In the genomic region with DNA sequence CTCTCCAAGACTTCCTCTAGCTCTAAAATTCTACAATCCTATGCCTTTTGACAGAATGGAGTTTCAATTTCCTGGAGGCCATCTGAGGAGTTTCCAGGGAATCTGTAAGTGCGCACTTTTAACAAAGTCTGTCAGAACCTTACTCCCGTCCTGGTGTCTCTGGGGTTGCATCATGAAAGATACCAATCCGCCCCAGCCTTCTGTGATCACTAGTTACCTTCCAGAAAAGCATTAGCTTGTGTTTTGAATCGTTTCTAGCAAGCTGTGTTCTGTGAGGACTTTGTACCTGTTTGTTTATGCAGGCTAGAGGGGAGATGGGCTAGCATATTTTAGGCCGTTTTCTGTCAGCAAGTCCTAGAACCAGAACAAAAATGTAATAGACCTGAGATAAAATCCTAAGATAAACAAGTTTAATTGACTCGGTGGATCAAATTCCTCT, we compare ENCODE assay signal across 8 mouse cellular contexts. TPM values are rescaled to one million over a fixed set of nuclear protein-coding genes. Genes with fewer than 3 reads are reported as not detected.
DNase-seq lines count a peak whose midpoint lies in the region; ATAC-seq and TF ChIP-seq lines count a peak whose summit lies in the region.

No protein-coding gene starts in this region.

- no peak for ATAC-seq in embryonic facial prominence, embryonic 14.5 days (ENCODE audit: low read depth)
- no peak for ATAC-seq in intestine, postnatal 0 days
- no peak for ATAC-seq in neural tube, embryonic 15.5 days (ENCODE audit: low FRiP score)

- H3K4me3 ChIP-seq in left cerebral cortex, adult 2 months = peak overlapping the region; percentile 64
- peak overlapping the region; percentile 49 for H3K4me3 ChIP-seq in embryonic facial prominence, embryonic 14.5 days (ENCODE audit: low read depth, low read length)
- H3K4me3 ChIP-seq in intestine, postnatal 0 days (ENCODE audit: low read depth, low read length) = peak overlapping the region; percentile 79
- H3K4me3 ChIP-seq in neural tube, embryonic 15.5 days (replicated peaks) = peak overlapping the region; percentile 65

- TF ChIP-seq CTCF in left cerebral cortex, adult 2 months (IDR thresholded peaks at IDR 0.05) = no peak
- TF ChIP-seq CTCF in intestine, postnatal 0 days (IDR thresholded peaks at IDR 0.05; ENCODE audit: low read depth) = no peak

- H3K36me3 ChIP-seq in embryonic facial prominence, embryonic 14.5 days (ENCODE audit: control insufficient read depth, insufficient read depth, low read length) = peaks cover 7% of the 10 kb centered on the region
- H3K36me3 ChIP-seq in intestine, postnatal 0 days (ENCODE audit: control insufficient read depth, insufficient read depth) = peaks cover 18% of the 10 kb centered on the region; the same call in 1 of the 2 replicates
- no peaks in the 10 kb centered on the region for H3K36me3 ChIP-seq in neural tube, embryonic 15.5 days

- intact Hi-C loops in left cerebral cortex, adult 2 months (cut with DNase I) = no loop called here
- intact Hi-C loops in left cerebral cortex, postnatal 14 days (cut with DNase I) = loop anchor here (5.0 to 10.0 kb wide), 2 partner anchors 40 to 68 kb away; no protein-coding TSS in a partner anchor

- no peaks in the 10 kb centered on the region for H3K9me3 ChIP-seq in embryonic facial prominence, embryonic 14.5 days (ENCODE audit: control insufficient read depth, low read length)
- H3K9me3 ChIP-seq in intestine, postnatal 0 days (ENCODE audit: control insufficient read depth) = no peaks in the 10 kb centered on the region
- H3K9me3 ChIP-seq in neural tube, embryonic 15.5 days (replicated peaks) = no peaks in the 10 kb centered on the region

- H3K4me2 ChIP-seq in embryonic facial prominence, embryonic 14.5 days (ENCODE audit: low read depth, low read length) = peak overlapping the region; percentile 57
- H3K4me2 ChIP-seq in intestine, postnatal 0 days (replicated peaks; ENCODE audit: low read depth) = peak overlapping the region; percentile 81
- peak overlapping the region; percentile 84 for H3K4me2 ChIP-seq in neural tube, embryonic 15.5 days

- DNase-seq in left cerebral cortex, adult 2 months (ENCODE audit: extremely low spot score in 1 of 2, low spot score in 2 of 2) = no peak
- DNase-seq in left cerebral cortex, postnatal 14 days (ENCODE audit: low spot score in 2 of 2) = no peak
- DNase-seq in embryonic facial prominence, embryonic 14.5 days (ENCODE audit: low spot score) = no peak
- DNase-seq in left cerebral cortex, adult 18-20 months (ENCODE audit: low spot score in 2 of 2) = no peak
- no peak for DNase-seq in spleen, postnatal 36 days (ENCODE audit: low spot score in 2 of 2)
- DNase-seq in right cerebral cortex, postnatal 36 days (ENCODE audit: low spot score in 2 of 2) = no peak

- 40% methylated on average over 6 of the region's 6 CpGs for WGBS in embryonic facial prominence, embryonic 14.5 days
- WGBS in intestine, postnatal 0 days = 16% methylated on average over 6 of the region's 6 CpGs
- 64% methylated on average over 6 of the region's 6 CpGs for WGBS in neural tube, embryonic 15.5 days

- peaks cover 22% of the 10 kb centered on the region for H3K4me1 ChIP-seq in embryonic facial prominence, embryonic 14.5 days (ENCODE audit: control insufficient read depth, insufficient read depth, low read length)
- H3K4me1 ChIP-seq in intestine, postnatal 0 days (replicated peaks; ENCODE audit: control insufficient read depth, insufficient read depth, low read length) = peaks cover 20% of the 10 kb centered on the region; the same call in 1 of the 2 replicates
- H3K4me1 ChIP-seq in neural tube, embryonic 15.5 days = peaks cover 20% of the 10 kb centered on the region

- no peak overlapping the region for H3K27ac ChIP-seq in left cerebral cortex, adult 2 months
- H3K27ac ChIP-seq in embryonic facial prominence, embryonic 14.5 days (replicated peaks; ENCODE audit: low read depth, low read length) = no peak overlapping the region
- H3K27ac ChIP-seq in intestine, postnatal 0 days (ENCODE audit: low read depth, low read length) = peak overlapping the region; percentile 86
- H3K27ac ChIP-seq in neural tube, embryonic 15.5 days (replicated peaks) = no peak overlapping the region

- peak overlapping the region; percentile 76 for H3K9ac ChIP-seq in embryonic facial prominence, embryonic 14.5 days (ENCODE audit: low read depth, low read length)
- peak overlapping the region; percentile 66 for H3K9ac ChIP-seq in intestine, postnatal 0 days (ENCODE audit: low read depth, low read length)
- peak overlapping the region; percentile 66; the same call in 1 of the 2 replicates for H3K9ac ChIP-seq in neural tube, embryonic 15.5 days (replicated peaks)

- H3K27me3 ChIP-seq in embryonic facial prominence, embryonic 14.5 days (replicated peaks; ENCODE audit: control insufficient read depth, insufficient read depth, low read length) = no peaks in the 10 kb centered on the region
- H3K27me3 ChIP-seq in intestine, postnatal 0 days (replicated peaks; ENCODE audit: control insufficient read depth, insufficient read depth, low read length) = no peaks in the 10 kb centered on the region
- H3K27me3 ChIP-seq in neural tube, embryonic 15.5 days (replicated peaks) = no peaks in the 10 kb centered on the region

RNA-seq across cellular contexts. Expression of a gene that starts 0.9 kb away (rescaled TPM):
- total RNA-seq in left cerebral cortex, adult 2 months (2021) = 1 to 10 TPM; 6.8 to 7.4 TPM
- total RNA-seq in left cerebral cortex, postnatal 14 days (2021) = 10 to 100 TPM in 1 of 2 experiments, 1 to 10 TPM in 1; 7.3 to 10.4 TPM
- 22.5 and 23.3 TPM in 2 replicates for polyA plus RNA-seq in embryonic facial prominence, embryonic 14.5 days (2014; fragmentation: Nextera tagmentation; extraction: Ambion mirVana)
- polyA plus RNA-seq in intestine, postnatal 0 days (2015; fragmentation: Nextera tagmentation; extraction: Ambion mirVana) = 67.6 and 73.2 TPM in 2 replicates
- polyA plus RNA-seq in neural tube, embryonic 15.5 days (2015; fragmentation: Nextera tagmentation; extraction: Ambion mirVana) = 5.8 and 18.3 TPM in 2 replicates
- 1 to 10 TPM; 6.6 to 8.0 TPM for total RNA-seq in left cerebral cortex, adult 18-20 months (2021)

RNA-seq across cellular contexts. Expression of a gene that starts 48.0 kb away (rescaled TPM):
- under 1 TPM; 0.29 to 0.40 TPM for total RNA-seq in left cerebral cortex, adult 2 months (2021)
- total RNA-seq in left cerebral cortex, postnatal 14 days (2021) = under 1 TPM; 0.06 to 0.29 TPM
- 0.94 and 0.99 TPM in 2 replicates for polyA plus RNA-seq in embryonic facial prominence, embryonic 14.5 days (2014; fragmentation: Nextera tagmentation; extraction: Ambion mirVana)
- 1.1 and 1.4 TPM in 2 replicates for polyA plus RNA-seq in intestine, postnatal 0 days (2015; fragmentation: Nextera tagmentation; extraction: Ambion mirVana)
- 0.27 and 2.2 TPM in 2 replicates for polyA plus RNA-seq in neural tube, embryonic 15.5 days (2015; fragmentation: Nextera tagmentation; extraction: Ambion mirVana)
- under 1 TPM; 0.12 to 0.14 TPM for total RNA-seq in left cerebral cortex, adult 18-20 months (2021)
